ENCODE assay signal across 9 mouse cellular contexts in genomic region chr19:16625610-16626395, GRCm38 (mm10).
DNase-seq lines count a peak whose midpoint lies in the region; ATAC-seq lines count a peak whose summit lies in the region.
"Had no signal": no experiment of that assay in that cellular context is flagged by ENCODE, and none has a peak within 500 bp of the region (broad histone marks: within the 10 kb centered on the region; RNA-seq: fewer than 3 reads in every experiment).

No protein-coding gene starts in this region.

- no peak overlapping the region for H3K9ac ChIP-seq in heart, embryonic 11.5 days (ENCODE audit: low read depth, low read length)
- H3K9ac ChIP-seq in midbrain, embryonic 12.5 days (replicated peaks): no peak overlapping the region
- no peak overlapping the region for H3K9ac ChIP-seq in midbrain, embryonic 15.5 days
- no peak overlapping the region for H3K9ac ChIP-seq in liver, embryonic 11.5 days (ENCODE audit: low read depth, low read length)

- H3K27ac ChIP-seq in heart, embryonic 11.5 days (ENCODE audit: low read depth, low read length): 0 out of 2 replicates have a peak overlapping the region, but pooled peaks have one; percentile 41
- H3K27ac ChIP-seq in midbrain, embryonic 12.5 days (replicated peaks): no peak overlapping the region
- no peak overlapping the region for H3K27ac ChIP-seq in midbrain, embryonic 15.5 days
- H3K27ac ChIP-seq in liver, embryonic 11.5 days (ENCODE audit: low read depth, low read length): no peak overlapping the region

- 9% methylated on average over 14 of the region's 14 CpGs for WGBS in heart, embryonic 11.5 days (ENCODE audit: insufficient replicate concordance)
- WGBS in midbrain, embryonic 12.5 days: 30% methylated on average over 14 of the region's 14 CpGs
- WGBS in midbrain, embryonic 15.5 days: 39% methylated on average over 14 of the region's 14 CpGs
- 18% methylated on average over 14 of the region's 14 CpGs for WGBS in liver, embryonic 11.5 days

- DNase-seq in heart, postnatal 4 days: no peak
- no peak for DNase-seq in liver, embryonic 11.5 days (ENCODE audit: low spot score)
- peak; percentile 6 for DNase-seq in thymus, postnatal 25 days
- DNase-seq in left cerebral cortex, adult 11 months (ENCODE audit: low spot score): no peak
- no peak for DNase-seq in right cerebral cortex, postnatal 36 days (ENCODE audit: low spot score in 2 of 2)
- DNase-seq: cerebellum, adult 11-12 months had no signal

- no peaks in the 10 kb centered on the region for H3K9me3 ChIP-seq in heart, embryonic 11.5 days (replicated peaks; ENCODE audit: control insufficient read depth, low read length)
- no peaks in the 10 kb centered on the region for H3K9me3 ChIP-seq in midbrain, embryonic 12.5 days
- no peaks in the 10 kb centered on the region for H3K9me3 ChIP-seq in midbrain, embryonic 15.5 days
- no peaks in the 10 kb centered on the region for H3K9me3 ChIP-seq in liver, embryonic 11.5 days (ENCODE audit: control insufficient read depth, low read length)

- H3K36me3 ChIP-seq in heart, embryonic 11.5 days (ENCODE audit: control insufficient read depth, insufficient read depth, low read length): no peaks in the 10 kb centered on the region
- no peaks in the 10 kb centered on the region for H3K36me3 ChIP-seq in midbrain, embryonic 12.5 days
- H3K36me3 ChIP-seq in midbrain, embryonic 15.5 days (replicated peaks): no peaks in the 10 kb centered on the region
- H3K36me3 ChIP-seq in liver, embryonic 11.5 days (ENCODE audit: control insufficient read depth, insufficient read depth, low read length): no peaks in the 10 kb centered on the region

- no peak overlapping the region for H3K4me3 ChIP-seq in heart, embryonic 11.5 days (ENCODE audit: low read depth, low read length)
- no peak overlapping the region for H3K4me3 ChIP-seq in midbrain, embryonic 12.5 days
- H3K4me3 ChIP-seq in midbrain, embryonic 15.5 days: no peak overlapping the region
- no peak overlapping the region for H3K4me3 ChIP-seq in liver, embryonic 11.5 days (ENCODE audit: low read depth, low read length)

- peaks cover 4% of the 10 kb centered on the region; the same call in 1 of the 2 replicates for H3K4me1 ChIP-seq in heart, embryonic 11.5 days (ENCODE audit: control insufficient read depth, insufficient read depth, low read length)
- no peaks in the 10 kb centered on the region; the same call in 1 of the 2 replicates for H3K4me1 ChIP-seq in midbrain, embryonic 12.5 days
- no peaks in the 10 kb centered on the region for H3K4me1 ChIP-seq in midbrain, embryonic 15.5 days
- peaks cover 6% of the 10 kb centered on the region for H3K4me1 ChIP-seq in liver, embryonic 11.5 days (replicated peaks; ENCODE audit: control insufficient read depth, insufficient read depth, low read length)

- peak overlapping the region; percentile 54 for H3K4me2 ChIP-seq in heart, embryonic 11.5 days
- H3K4me2 ChIP-seq in midbrain, embryonic 12.5 days (replicated peaks): no peak overlapping the region
- H3K4me2 ChIP-seq in midbrain, embryonic 15.5 days: no peak overlapping the region
- peak overlapping the region; percentile 51 for H3K4me2 ChIP-seq in liver, embryonic 11.5 days

- ATAC-seq in heart, embryonic 11.5 days (replicated peaks; ENCODE audit: insufficient number of reproducible peaks, low FRiP score, low TSS enrichment): peak; percentile 91
- ATAC-seq in midbrain, embryonic 12.5 days (ENCODE audit: low FRiP score, low read depth): peak; percentile 52; the same call in 1 of the 2 replicates
- ATAC-seq in midbrain, embryonic 15.5 days (replicated peaks): no peak
- ATAC-seq in liver, embryonic 11.5 days (replicated peaks; ENCODE audit: low FRiP score): peak; percentile 97

- H3K27me3 ChIP-seq in heart, embryonic 11.5 days (ENCODE audit: control insufficient read depth, insufficient read depth, low read length): no peaks in the 10 kb centered on the region
- H3K27me3 ChIP-seq in midbrain, embryonic 12.5 days: no peaks in the 10 kb centered on the region
- H3K27me3 ChIP-seq in midbrain, embryonic 15.5 days (replicated peaks): no peaks in the 10 kb centered on the region
- H3K27me3 ChIP-seq in liver, embryonic 11.5 days (replicated peaks; ENCODE audit: control insufficient read depth, insufficient read depth, low read length): no peaks in the 10 kb centered on the region

Comparison
In these comparisons a context has a peak if more than half of its experiments do, and no peak if none do; other contexts are left out.
1. H3K4me2 ChIP-seq: peak in heart, embryonic 11.5 days (single experiment) and liver, embryonic 11.5 days (single experiment); none in midbrain, embryonic 12.5 days (single experiment) and midbrain, embryonic 15.5 days (single experiment).